Mouse (Mus musculus) forebrain, postnatal 0 days (tissue): ENCODE measurements around the gene Megf11. TPM values are rescaled to one million over a fixed set of nuclear protein-coding genes. Genes with fewer than 3 reads are reported as not detected.
A peak's percentile ranks its signal among the peaks of the same experiment; 100 is the strongest.
"Not testable (repeated sequence)": the region's sequence is repeated elsewhere in the genome, so short reads cannot be mapped to it uniquely, and the experiment has no call there.

Experiments used
- ATAC-seq: fragments of 200-750 bp; cut with Nextera tagmentation; 2 replicates; pipeline ENCODE4 v1.8.0; 2017; ENCODE audit warnings: mild to moderate bottlenecking, moderate library complexity
- DNase-seq: peaks from one replicate; pipeline ENCODE4 v3.0.0-alpha.2; 2015
- H3K27ac ChIP-seq: fragments of 300-500 bp; sonication (generic); 2 replicates; pipeline ENCODE4 v1.5.1; 2014; ENCODE audit warnings: low read depth, mild to moderate bottlenecking, antibody characterized with exemption, low read length, moderate library complexity, mixed read lengths
- H3K27me3 ChIP-seq: fragments of 300-500 bp; sonication (generic); 2 replicates; pipeline ENCODE4 v1.6.1; 2014; ENCODE audit warnings: mild to moderate bottlenecking, low read length, mixed read lengths; ENCODE audit not compliant: insufficient read depth
- H3K36me3 ChIP-seq: fragments of 300-500 bp; sonication (generic); 2 replicates; pipeline ENCODE4 v1.6.1; 2014; ENCODE audit warnings: mild to moderate bottlenecking, moderate library complexity; ENCODE audit not compliant: insufficient read depth
- H3K4me1 ChIP-seq: fragments of 300-500 bp; sonication (generic); 2 replicates; pipeline ENCODE4 v1.6.1; 2014; ENCODE audit warnings: antibody characterized with exemption; ENCODE audit not compliant: insufficient read depth
- H3K4me2 ChIP-seq: fragments of 300-500 bp; sonication (generic); 2 replicates; pipeline ENCODE4 v1.6.1; 2014; ENCODE audit warnings: low read depth, mild to moderate bottlenecking, moderate library complexity
- H3K4me3 ChIP-seq: fragments of 300-500 bp; sonication (generic); 2 replicates; pipeline ENCODE4 v1.5.1; 2014; ENCODE audit warnings: low read depth, low read length, mixed read lengths
- H3K9ac ChIP-seq: fragments of 300-500 bp; sonication (generic); 2 replicates; pipeline ENCODE4 v1.6.1; 2014; ENCODE audit warnings: mild to moderate bottlenecking
- H3K9me3 ChIP-seq: fragments of 300-500 bp; sonication (generic); 2 replicates; pipeline ENCODE4 v1.6.1; 2016; ENCODE audit warnings: low read length
- CTCF ChIP-seq: sonication (generic); IDR thresholded peaks from 2 replicates; pipeline ENCODE4 v1.5.1; 2016; ENCODE audit warnings: antibody characterized with exemption, control low read depth, low read depth
- WGBS: fragments of 180-500 bp; shearing (Covaris S2); extraction: QIAGEN DNeasy Blood & Tissue Kit; methylation state at CpG from one replicate; pipeline ENCODE4 v1.1.7; 2014; 5-methylcytosine and 5-hydroxymethylcytosine counted together
- polyA plus RNA-seq: library from polyadenylated mRNA; unstranded; fragments of >200 nt; fragmentation: Nextera tagmentation; extraction: Ambion mirVana; gene quantifications from 2 replicates; pipeline ENCODE4 v1.2.1, GENCODE M21; 2015
- total RNA-seq: library from RNA; depleted of rRNA; stranded (reverse); fragments of >200 nt; gene quantifications from 2 replicates; pipeline ENCODE4 v1.2.3, GENCODE M21; 2014

The Megf11 gene
- total and polyA plus RNA-seq, 2 experiments from 2014 or later, result 8.9 to 14.5 TPM

- no peaks in the 10 kb centered on the region for H3K27me3 ChIP-seq
- no peaks in the 10 kb centered on the region for H3K9me3 ChIP-seq
- H3K4me3 ChIP-seq, result no peak overlapping the region
- no peak for TF ChIP-seq CTCF
- peaks cover 23% of the 10 kb centered on the region for H3K36me3 ChIP-seq
- H3K9ac ChIP-seq, result no peak overlapping the region
- no peak overlapping the region for H3K4me2 ChIP-seq
- no peak for DNase-seq
- no peaks in the 10 kb centered on the region for H3K4me1 ChIP-seq
- H3K27ac ChIP-seq, result no peak overlapping the region
- WGBS, result 83% methylated on average over 5 of the region's 5 CpGs
- ATAC-seq, result no peak
These were observed 334.2 kb downstream of the Megf11 start for GRCm38 (mm10) chr9:64719526-64720163.

GRCm38 (mm10) chr9:64726454-64726853 lies 341.0 kb downstream of the Megf11 start:
- Histone ChIP-seq H3K36me3 (peaks cover 33% of the 10 kb centered on the region), H3K4me3 (no peak overlapping the region), H3K27ac (no peak overlapping the region), H3K4me2 (no peak overlapping the region), H3K9ac (no peak overlapping the region), H3K4me1 (no peaks in the 10 kb centered on the region), H3K9me3 (no peaks in the 10 kb centered on the region), H3K27me3 (no peaks in the 10 kb centered on the region)
- DNase-seq (no peak), ATAC-seq (no peak)
- TF ChIP-seq CTCF, result no peak
- WGBS, result 96% methylated on average over 5 of the region's 5 CpGs

DNA sequence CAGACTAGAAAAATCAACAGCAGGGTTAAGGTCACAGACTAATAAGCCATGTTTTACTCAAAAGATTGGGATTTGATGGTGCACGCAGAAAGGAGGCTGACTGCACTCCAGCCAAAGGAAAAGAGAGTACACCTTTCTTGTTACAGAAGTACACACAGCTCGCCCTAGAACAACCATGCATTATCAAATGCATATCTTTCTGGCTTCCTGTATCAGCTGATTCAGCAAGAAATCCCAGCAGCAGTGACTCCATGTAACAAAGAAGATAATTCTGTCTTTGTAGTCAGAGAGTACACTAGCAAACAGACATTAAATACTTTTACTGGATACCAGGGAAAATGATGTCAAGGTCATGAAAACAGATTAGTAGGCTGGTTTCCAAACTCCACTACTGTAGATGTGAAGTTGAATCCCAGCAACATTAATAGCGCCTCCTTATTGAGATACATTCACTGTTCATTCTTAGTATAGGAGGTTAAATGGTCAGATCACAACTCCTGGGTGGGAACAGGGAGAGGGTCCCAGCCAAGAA lies 345.7 kb downstream of the Megf11 start:
- H3K36me3 ChIP-seq, result peaks cover 12% of the 10 kb centered on the region
- no peak overlapping the region for H3K4me3 ChIP-seq
- no peaks in the 10 kb centered on the region for H3K9me3 ChIP-seq
- H3K27me3 ChIP-seq, result no peaks in the 10 kb centered on the region
- no peak overlapping the region for H3K9ac ChIP-seq
- H3K4me1 ChIP-seq, result peaks cover 4% of the 10 kb centered on the region
- 92% methylated on average over 3 of the region's 3 CpGs for WGBS
- DNase-seq, result no peak
- no peak for ATAC-seq
- no peak for TF ChIP-seq CTCF
- H3K4me2 ChIP-seq, result no peak overlapping the region
- H3K27ac ChIP-seq, result no peak overlapping the region

GRCm38 (mm10) chr9:64734166-64734565 lies 348.7 kb downstream of the Megf11 start:
- Histone ChIP-seq H3K36me3 (no peaks in the 10 kb centered on the region), H3K4me3 (no peak overlapping the region), H3K4me1 (peaks cover 7% of the 10 kb centered on the region), H3K4me2 (no peak overlapping the region), H3K9ac (no peak overlapping the region), H3K27ac (no peak overlapping the region), H3K27me3 (no peaks in the 10 kb centered on the region), H3K9me3 (no peaks in the 10 kb centered on the region)
- TF ChIP-seq CTCF, result no peak
- 82% methylated on average over 6 of the region's 6 CpGs for WGBS
- DNase-seq (no peak), ATAC-seq (no peak)

DNA sequence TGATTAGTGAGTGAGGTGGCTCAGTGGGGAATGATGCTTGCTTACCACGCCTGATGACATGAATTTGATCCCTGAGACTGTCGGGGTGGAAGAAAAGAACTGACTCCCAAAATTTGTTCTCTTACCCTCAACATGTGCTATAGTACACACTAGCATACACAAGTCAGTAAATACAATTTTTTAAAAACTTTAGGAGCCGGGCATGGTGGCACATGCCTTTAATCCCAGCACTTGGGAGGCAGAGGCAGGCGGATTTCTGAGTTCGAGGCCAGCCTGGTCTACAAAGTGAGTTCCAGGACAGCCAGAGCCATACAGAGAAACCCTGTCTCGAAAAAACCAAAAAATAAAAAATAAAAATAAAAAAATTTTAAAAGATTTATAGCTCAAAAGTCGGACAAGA lies 349.6 kb downstream of the Megf11 start:
- not testable (repeated sequence) for H3K36me3 ChIP-seq, DNase-seq, H3K4me3 ChIP-seq, H3K27me3 ChIP-seq, H3K4me2 ChIP-seq, H3K27ac ChIP-seq, H3K9ac ChIP-seq, H3K9me3 ChIP-seq, ATAC-seq, H3K4me1 ChIP-seq
- WGBS, result 94% methylated on average over 7 of the region's 7 CpGs

GRCm38 (mm10) chr9:64736076-64736638 lies 350.7 kb downstream of the Megf11 start:
- no peak for ATAC-seq
- H3K4me2 ChIP-seq, result peak overlapping the region; percentile 69
- H3K4me3 ChIP-seq, result peak overlapping the region; percentile 99
- no peaks in the 10 kb centered on the region for H3K9me3 ChIP-seq
- peak overlapping the region; percentile 91 for H3K27ac ChIP-seq
- peaks cover 7% of the 10 kb centered on the region for H3K4me1 ChIP-seq
- no peaks in the 10 kb centered on the region for H3K36me3 ChIP-seq
- H3K27me3 ChIP-seq, result no peaks in the 10 kb centered on the region
- no peak for TF ChIP-seq CTCF
- 10% methylated on average over 9 of the region's 9 CpGs for WGBS
- H3K9ac ChIP-seq, result peak overlapping the region; percentile 96
- no peak for DNase-seq

GRCm38 (mm10) chr9:64736639-64737405 lies 351.4 kb downstream of the Megf11 start:
- H3K9ac ChIP-seq, result peak overlapping the region; percentile 96
- H3K4me3 ChIP-seq, result peak overlapping the region; percentile 99
- H3K4me2 ChIP-seq, result peak overlapping the region; percentile 69
- ATAC-seq (peak; percentile 76), DNase-seq (peak; percentile 76)
- no peaks in the 10 kb centered on the region for H3K9me3 ChIP-seq
- H3K4me1 ChIP-seq, result peaks cover 7% of the 10 kb centered on the region
- WGBS, result 3% methylated on average over 35 of the region's 35 CpGs
- no peaks in the 10 kb centered on the region for H3K36me3 ChIP-seq
- H3K27me3 ChIP-seq, result no peaks in the 10 kb centered on the region
- H3K27ac ChIP-seq, result peak overlapping the region; percentile 91
- TF ChIP-seq CTCF, result peak; percentile 54
